Mouse (Mus musculus) spleen, postnatal 10 days (tissue): ENCODE measurements around the gene Sde2.
"Not testable (repeated sequence)": the region's sequence is repeated elsewhere in the genome, so short reads cannot be mapped to it uniquely, and the experiment has no call there.

ENCODE experiments used
- DNase-seq, 2 experiments: peaks; one replicate each; pipeline ENCODE4 v3.0.0; 2021 to 2022; ENCODE audit warnings: low spot score in 2 of 2

Gene Sde2

DNA sequence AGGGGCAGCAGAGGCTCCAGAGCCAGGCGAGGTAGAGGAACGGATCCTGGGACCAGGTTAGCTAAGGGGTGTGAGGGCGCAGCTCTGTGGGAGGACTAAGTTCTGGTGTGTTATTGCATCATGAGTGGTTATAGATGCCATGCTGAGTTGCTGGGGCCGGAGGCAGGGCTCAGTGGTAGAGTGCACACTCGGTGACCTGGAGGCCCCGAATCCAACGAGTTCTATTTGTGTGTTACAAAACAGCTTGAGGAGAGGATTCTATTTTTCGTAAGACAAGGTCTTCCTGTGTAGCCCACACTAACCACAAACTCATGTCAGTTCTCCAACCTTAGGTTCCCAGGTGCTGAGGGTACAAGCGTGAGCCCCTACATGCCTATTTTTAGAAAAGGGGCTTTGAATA lies 33.6 kb downstream of the Sde2 start:
- peak in 1 of 2 experiments; percentile 43 for DNase-seq

DNA sequence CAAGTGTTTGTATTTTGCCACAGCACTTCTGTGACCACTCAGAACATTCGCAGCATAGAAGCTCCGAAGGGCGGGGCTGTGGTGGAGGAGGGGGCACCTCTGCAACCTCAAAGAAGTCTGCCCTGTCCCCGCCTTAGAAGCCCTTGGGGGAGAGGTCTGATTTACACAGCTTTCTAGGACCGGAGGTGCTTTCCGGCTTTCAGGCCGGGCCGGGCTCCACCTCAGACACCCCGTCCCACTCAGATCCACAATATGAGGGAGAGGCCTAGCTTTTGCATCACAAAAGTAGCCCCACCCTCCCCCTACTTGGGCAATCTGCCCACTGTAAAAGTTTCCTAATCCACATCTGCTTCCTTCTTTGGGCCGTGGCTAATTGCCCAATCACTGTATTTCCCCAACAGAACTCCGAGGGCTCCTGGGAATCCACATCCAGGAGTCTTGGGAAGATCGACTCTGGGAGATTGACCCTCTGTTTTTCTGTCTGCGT lies 37.7 kb downstream of the Sde2 start:
- peak in 1 of 2 experiments; percentile 60 for DNase-seq

DNA sequence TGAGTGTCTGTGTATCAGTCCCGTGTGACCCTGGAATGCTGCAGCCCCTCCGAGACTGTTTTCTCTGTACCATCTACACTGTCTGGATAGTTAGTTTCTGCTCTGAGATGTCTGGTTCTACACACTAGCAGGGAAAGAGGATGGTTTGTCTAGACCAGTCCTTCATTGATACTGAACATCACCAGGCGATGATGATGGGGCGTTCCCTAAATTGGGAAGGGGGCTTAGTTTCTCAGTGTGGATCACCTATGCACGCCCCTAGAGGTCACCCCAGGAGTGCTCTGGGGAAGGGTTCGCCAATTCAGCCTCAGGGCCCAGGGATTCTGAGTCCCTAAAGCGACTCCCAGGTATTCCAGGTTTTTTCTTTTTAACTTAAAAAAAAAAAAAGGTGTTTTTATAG lies 38.2 kb downstream of the Sde2 start:
- no peak for DNase-seq

DNA sequence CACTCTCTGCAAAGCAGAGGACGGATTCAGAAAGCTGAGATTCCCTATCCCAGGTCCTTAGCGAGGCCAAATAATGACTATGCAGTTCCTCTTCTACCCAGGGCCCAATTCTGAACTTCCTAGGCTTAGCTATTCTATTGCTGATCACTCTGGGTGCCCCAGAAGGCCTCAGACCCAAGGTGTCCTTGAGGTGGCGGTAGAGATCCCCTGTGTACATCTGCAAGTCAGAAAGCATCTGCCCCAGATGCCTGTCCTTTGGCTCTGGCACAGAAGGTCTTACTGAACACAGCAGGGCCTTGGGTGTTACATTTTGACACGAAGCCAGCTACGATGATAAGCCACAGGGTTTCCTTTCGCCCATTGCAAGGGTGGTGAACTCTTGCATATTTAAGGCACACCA lies 38.9 kb downstream of the Sde2 start:
- DNase-seq = peak in 1 of 2 experiments; percentile 72

DNA sequence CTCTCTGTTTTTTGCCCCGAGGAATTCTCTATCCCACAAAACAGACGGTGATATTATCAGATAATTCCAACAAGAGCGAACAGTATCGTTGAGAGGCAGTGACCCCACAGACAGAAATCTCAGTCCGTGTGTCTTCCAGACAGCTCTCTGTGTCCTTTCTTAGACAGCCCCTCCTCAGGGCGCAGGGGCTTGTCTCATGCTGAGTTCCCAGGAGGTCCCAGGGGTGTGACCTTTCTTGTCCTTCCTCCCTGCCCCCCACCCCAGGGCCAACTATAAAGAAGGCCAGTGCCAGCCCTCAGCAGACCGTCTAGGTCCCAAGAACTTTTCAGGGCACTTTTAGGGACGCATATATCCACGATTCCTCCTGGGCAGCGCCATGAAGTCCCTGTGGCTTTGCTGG lies 41.9 kb downstream of the Sde2 start, which contains the start of gene Lefty2:
Gene Lefty2 (plus strand): TSS at position 301 of the 400 bp plus-strand sequence.
- DNase-seq = no peak

DNA sequence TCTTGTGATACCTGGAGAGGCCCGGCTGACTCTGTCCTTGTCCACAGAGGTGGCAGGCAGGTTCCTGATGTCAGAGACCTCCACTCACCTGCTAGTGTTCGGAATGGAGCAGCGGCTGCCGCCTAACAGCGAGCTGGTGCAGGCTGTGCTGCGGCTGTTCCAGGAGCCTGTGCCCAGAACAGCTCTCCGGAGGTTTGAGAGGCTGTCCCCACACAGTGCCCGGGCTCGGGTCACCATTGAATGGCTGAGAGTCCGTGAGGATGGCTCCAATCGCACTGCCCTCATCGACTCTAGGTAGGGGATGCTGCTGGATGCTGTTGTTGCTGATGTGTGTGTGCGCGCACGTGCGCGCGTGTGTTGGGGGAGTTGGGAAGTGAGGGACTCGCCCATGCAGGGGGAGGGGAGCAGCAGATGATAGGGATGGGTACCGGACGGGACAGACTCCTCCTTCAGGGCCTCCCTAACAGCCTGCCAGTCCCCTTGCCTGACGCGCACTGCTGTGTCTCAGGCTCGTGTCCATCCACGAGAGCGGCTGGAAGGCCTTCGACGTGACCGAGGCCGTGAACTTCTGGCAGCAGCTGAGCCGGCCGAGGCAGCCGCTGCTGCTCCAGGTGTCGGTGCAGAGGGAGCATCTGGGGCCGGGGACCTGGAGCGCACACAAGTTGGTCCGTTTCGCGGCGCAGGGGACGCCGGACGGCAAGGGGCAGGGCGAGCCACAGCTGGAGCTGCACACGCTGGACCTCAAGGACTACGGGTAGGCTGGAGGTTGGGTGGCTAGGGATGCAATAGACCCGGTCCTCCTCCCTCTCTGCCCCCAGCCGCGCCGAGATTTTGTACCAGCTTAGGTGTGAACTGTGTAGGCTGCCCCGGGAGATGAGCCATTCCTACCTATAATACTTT lies 43.4 kb downstream of the Sde2 start:
- DNase-seq = not testable (repeated sequence)

DNA sequence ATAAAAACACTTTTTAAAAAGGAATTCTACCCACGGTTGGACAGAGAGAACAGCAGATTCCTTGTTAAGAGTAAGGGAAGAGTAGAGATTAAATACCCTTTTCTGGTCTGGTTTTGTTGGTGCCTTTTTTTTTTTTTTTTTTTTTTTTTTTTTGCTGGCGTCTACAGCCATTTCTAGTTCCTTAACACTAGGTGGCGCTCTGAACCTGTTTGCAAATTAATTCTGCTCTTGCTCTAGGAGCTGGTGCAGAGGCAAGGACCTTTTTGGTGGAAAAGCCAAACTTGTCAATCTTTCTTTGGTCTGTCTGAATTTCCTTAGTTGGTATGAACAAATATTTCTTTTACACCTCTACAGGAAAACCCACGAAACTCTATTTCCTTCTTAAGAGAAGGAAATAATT lies 50.2 kb downstream of the Sde2 start:
- DNase-seq = peak in 1 of 2 experiments; percentile 61

DNA sequence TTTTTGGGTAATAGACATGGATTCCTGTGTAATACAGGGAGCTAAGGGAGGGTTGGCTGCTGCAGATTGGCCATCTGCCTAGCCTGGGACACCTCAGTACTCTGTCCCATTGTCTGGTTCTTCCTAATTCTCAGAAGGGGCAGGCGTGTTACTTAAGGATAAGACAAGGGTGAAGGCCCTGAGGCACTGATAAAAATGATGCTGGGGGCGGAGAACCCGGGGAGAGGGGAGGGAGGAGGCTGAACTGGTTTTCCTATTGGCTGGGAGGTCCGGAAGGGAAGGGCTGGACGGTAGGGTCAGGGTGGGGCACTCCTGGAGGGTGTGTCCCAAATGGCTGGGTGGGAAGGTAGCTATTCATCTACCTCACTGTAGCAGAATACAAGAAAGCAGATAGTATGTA lies 52.0 kb downstream of the Sde2 start:
- DNase-seq = peak; percentile 70 to 84

DNA sequence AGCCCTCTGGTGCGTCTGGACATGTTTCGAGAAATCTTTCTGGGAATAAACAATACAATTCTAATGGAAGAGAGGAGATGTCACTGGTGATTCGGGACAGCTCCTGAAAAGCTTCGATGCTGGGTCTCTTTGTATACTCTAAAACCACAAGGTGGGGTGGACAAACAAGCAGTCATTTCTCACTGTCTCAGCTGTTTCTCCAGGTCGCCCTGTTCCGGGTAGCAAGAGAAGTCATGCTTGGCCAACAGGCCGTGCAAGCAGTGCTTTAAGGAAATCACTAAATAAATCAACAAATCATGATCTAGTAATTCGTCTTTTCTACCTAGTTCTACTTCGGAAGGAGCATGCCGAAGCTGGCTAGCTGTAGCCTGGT lies 52.7 kb downstream of the Sde2 start:
- no peak for DNase-seq

DNA sequence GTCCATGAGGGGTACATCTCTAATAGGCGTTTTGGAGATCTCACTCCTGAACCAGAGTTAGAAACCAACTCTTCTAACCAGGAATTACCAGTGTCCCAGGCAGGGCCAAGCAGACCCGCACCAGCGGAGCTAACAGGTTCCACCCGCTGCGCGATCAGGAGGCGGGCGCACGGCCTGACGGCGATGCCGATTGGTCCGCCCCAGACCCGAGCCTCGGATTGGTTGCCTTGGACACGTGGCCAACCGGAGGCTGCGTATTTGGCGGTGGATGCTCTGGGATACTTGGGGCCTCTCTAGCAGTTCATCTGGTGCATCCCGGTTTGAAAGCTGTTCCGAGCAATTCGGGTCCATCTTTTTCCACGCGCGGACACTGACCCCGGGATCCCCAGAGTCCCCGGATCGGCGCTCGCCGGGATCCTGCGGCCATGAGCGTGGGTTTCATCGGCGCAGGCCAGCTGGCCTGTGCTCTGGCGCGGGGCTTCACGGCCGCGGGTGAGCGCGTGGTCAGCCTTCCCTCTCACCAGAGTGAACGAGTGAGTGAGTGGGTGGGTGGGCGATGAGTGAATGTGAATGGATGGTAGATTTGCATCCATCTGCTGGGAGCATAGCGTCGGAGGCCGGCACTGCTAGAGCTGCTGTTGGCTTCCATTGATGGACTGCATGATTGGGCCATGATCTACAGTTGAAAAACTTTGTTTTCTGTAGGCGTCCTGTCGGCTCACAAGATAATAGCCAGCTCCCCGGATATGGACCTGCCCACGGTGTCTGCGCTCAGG lies 53.3 kb downstream of the Sde2 start, which contains the start of gene Pycr2:
Gene Pycr2 (plus strand): TSS at position 255 of the 776 bp plus-strand sequence.
- DNase-seq = peak; percentile 92 to 96

DNA sequence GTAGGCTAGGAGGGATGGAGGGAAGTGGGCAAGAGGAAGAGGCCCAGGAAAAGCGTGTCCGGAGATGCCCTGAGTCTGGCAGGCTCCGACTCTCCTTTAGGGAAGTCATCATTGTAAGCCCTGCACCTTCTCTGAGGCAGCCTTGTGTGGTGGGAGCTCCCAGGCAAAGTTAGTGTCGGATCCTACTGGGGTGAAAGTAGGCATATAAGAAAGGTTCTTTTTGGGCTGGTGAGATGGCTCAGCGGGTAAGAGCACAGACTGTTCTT lies 53.8 kb downstream of the Sde2 start:
- DNase-seq = no peak

DNA sequence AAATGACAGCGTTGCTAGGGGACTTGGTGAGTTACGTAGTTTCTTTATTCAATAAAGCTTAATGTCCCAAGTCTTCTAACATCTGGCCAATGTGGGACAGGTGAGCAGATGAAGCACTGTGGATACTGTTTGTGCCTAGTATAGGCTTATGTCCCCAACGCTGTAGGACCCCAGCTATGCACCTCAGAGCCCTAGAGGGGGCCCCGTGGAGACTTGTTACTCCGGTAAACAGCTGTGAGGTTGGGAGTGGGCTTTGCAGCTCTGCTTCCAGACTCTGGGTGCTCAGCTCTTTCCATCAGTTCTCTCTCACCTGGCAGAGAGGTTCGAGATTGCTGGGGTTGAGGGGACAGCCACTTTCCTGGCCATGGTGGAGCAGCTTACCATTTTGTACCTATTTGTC lies 54.4 kb downstream of the Sde2 start:
- no peak for DNase-seq

DNA sequence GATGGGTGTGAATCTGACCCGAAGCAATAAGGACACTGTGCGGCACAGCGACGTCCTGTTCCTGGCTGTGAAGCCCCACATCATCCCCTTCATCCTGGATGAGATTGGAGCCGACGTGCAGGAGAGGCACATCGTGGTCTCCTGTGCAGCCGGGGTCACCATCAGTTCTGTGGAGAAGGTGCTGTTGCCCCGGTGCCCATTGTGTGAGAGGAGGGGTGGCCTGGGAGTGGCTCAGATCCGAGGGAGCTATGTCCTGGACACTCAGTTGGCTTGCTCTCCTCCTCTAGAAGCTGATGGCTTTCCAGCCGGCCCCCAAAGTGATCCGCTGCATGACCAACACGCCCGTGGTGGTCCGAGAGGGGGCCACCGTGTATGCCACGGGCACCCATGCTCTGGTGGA lies 54.9 kb downstream of the Sde2 start:
- no peak for DNase-seq

DNA sequence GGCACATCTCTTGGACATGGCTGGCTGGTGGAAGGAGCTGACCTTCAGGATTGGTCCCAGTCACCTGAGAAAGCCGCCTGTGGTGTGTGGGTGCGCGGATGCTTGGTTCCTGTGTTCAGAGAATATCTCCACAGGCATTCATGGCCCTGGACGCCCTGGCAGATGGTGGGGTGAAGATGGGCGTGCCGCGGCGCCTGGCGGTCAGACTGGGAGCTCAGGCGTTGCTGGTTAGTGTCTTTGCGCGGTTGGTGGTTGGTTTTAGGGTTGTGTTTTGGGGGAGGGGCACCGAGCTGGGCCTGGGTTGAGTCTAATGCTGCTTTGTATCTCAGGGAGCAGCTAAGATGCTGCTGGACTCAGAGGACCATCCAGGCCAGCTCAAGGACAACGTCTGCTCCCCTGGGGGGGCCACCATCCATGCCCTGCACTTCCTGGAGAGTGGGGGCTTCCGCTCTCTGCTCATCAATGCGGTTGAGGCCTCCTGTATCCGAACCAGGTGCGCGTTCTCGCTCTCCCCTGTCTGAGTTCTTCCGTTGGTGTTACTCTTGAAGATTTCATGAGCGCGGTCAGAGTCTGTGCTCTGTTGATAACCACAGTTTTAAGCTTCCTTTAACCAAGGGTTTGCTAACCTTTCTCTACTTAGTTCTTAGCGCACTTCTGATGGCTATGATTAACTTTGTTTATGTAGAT lies 55.7 kb downstream of the Sde2 start:
- DNase-seq = peak in 1 of 2 experiments; percentile 56

DNA sequence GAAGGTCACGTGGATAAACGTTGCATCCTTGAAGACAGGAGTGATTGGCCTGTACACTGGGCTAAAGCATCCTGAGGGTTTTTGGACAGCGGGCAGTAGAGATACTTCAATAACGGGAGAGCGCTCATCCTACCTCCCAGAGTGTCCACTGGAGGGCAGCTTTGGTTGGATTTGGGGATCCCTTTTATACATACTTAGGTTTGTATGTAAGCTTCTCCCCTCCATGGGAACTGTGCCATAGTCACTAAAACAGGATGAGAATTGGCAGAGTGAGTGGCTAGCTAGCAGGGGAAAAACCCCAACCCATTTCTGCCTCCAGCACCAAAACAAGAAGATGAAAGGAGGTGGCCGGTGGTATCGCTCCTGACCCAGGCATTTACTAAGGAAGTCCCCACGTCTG lies 60.2 kb downstream of the Sde2 start:
- DNase-seq = no peak

DNA sequence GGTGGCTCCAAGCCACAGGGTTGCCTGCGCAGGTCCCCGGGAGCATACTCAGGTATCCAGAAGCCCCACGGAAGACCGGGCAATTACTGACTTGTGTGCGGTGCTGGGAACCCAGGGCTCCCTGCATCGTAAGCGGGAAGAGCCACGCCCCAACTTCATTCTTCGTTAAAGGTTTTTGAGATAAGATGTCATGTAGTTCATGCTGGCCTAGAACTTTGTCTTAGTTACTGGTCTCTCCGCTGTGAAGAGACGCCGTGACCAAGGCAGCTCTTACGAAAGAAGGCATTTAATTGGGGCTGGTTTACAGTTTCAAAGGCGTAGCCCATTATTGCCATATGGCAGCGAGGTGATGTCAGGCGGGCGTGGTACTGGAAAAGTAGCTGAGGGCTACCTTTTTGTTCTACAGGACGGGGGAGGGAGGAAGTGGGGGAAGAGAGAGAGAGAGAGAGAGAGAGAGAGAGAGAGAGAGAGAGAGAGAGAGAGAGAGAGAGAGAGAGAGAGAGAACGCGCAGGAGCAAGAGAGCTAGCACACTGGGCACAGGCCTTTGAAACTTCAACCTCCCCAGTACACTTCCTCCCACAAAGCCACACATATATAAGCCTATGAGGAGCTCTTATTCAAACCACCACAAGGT lies 60.8 kb downstream of the Sde2 start:
- peak in 1 of 2 experiments; percentile 42 for DNase-seq

DNA sequence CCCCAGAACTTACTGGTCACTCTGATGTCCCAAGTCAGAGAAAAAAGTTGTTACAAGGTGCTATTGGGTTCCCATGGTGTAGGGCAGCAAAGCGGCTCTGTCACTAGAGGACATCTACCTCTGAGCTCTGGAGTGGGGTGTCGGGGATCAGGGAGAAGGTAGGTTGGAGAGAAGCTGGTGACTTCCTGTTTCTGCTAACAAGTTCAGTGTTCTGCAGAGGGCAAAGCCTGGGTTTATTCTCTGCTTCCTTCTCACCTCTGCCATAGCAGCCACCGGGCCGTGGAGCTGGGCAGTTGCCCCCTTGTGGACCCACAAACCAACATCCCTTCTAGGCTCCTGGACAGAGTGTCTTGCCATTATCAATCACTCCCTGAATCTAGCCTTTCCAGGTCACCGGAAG lies 61.9 kb downstream of the Sde2 start:
- no peak for DNase-seq

DNA sequence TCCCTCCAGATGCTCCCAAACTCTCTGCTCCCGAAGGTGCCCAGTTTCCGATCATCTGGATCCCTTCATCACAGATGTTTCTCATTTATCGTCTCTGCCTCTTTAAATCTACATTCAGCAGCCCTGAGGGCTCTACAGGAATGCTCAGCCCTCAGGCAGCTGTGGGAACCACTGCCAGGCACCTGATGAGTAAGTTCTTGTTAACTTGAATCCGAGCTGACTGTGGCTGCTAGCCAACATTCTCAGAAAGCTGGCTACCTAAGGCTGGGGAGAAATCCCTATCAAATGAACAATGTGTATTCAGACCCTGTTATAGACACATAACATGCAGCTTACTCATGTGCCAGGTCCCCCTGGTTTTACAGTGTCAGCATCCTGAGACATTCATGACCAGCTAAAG lies 62.9 kb downstream of the Sde2 start:
- DNase-seq = no peak

DNA sequence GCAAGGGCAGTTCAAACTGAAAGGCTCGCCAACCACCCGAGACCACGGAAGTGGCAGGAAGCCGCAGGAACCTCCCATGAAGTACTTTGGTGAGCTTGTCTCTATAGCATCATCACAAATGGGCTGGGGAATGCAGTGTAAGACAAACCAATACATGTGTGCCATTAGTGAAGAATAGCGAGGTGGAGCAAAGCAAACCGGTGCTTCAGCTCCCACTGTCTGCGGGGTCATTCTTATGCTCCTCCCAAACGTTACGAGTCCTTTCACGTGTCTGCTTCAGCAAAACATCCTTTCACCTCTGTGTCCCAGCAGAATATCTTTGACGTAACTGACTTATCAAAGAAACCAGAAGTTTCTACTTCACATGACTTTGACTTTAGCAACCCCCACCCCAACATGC lies 65.5 kb downstream of the Sde2 start:
- no peak for DNase-seq

DNA sequence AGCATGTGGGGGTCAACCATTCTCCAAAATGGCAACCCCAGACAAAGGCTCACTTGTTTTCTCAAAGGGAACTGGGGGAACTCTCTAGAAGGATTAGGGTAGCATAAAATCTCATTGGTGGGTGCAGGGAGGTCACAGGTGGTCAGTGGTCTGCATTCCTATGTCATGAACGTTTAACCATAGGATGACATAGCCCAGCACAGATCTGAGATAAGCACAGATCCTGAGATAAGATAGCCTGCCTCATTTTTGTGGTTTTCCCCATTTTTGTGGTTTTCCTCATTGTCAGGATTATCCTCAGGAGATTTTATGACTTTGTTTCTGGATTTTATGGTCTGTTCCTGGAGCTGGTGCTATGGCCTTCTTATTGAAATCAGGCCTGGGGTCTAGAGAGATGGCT lies 66.1 kb downstream of the Sde2 start:
- DNase-seq = no peak
